Mouse (Mus musculus): ENCODE measurements at regions not wholly inside any gene's neighbourhood (a gene's known extent, or its start where the extent isn't known, plus 50 kb on each side); places are given as distances from the start of the nearest gene placed in this dataset.

DNA sequence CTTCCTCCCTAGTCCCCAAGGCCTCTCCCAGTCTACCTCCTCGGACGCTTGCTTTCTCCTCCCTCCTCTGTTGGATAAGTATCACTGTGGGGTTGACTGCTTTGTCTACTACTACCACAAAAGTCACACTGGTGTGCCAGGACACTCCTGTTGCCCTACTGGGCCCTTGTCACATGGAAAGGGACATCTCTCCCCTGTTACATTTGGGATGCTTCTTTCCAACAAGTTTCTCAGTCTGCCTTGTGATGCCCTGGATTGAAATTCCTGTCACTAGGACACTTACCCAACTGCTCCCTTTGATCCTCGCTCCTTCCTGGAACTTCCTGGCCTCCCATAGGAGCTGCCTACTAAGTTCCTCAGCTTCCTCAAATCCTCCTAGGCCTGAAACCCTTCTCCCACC is 501.9 kb upstream of the Nox3 start:
- DNase-seq (ENCODE audit: low spot score in 2 of 2): no peak

DNA sequence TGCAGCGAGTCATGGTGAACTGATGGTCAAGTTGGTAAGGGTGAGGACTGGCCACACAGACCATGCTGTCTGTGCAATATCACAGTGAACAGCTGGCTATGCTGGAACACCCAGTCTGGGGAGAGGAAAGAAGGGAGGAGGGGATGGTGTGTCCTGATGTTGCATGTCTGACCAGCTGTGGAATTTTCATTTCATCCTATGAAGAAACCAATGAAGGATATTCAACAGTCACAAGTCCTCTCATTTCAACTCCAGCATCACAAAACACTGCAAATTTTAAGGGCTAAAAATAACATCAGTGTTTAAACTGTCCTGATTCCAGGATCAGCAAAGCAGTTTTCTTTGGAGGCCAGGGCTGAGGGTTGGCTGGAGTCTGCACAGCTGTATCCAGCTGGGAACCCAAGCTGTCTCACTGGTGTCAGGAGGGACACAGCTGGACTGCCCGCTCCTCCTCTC is 503.7 kb upstream of the Nox3 start:
- peak in 1 of 2 experiments; percentile 65 for DNase-seq (ENCODE audit: low spot score in 2 of 2)

DNA sequence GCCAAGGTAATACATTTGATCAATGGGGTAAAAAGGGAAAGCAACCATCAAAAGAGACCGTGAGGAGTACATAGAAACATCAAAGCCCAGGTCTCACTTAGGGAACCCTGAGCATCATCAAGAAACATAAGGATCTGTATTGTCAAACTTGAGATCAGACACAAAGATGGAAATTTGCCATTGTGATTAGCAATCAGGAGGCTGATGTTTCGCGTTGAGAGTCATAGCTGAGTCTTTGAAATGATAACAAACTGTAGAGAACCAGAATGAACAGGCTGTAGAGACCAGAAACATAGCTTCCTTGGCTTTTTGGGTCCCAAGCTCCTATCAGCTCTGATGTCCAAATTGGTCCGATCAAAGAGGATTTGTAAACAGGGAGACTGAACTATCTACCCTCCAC is 505.2 kb upstream of the Nox3 start:
- no peak for DNase-seq (ENCODE audit: low spot score in 2 of 2)

DNA sequence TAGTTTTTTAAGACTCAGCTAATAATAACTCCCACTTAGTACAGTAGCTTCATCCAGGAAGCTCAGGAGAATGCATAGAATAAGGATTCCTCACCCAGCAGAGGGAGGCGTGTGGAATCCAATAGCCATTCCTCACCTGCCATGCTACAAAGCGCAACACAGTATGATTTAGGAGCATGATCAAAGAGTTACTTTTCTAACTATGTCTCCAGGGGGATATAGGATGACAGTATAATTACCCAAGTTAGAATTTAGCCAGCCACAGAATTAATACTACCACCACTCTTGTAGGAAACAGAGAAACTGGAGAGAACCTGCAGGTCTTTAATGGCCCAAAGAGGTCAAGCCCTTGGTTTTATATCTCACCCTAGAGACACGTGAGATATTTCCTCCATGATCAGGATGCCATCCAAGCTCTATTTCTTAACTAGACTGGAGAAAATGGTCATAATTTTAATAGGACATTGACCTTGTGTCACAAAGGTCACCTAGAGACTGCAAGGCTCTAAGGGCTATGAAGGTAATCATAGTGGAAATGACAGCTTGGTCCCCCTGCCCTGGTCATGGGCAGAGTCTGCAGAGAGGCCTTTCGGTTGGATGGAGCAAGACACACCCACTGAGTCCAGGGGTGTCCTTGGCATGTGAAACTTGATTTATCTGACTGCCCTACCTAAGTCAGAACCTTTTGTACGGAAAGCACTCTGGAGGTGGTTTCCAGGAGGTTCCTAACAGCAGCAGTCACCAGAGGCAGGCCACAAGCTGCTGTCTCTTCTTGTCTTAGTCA is 512.3 kb upstream of the Nox3 start:
- no peak for DNase-seq (ENCODE audit: low spot score in 2 of 2)

DNA sequence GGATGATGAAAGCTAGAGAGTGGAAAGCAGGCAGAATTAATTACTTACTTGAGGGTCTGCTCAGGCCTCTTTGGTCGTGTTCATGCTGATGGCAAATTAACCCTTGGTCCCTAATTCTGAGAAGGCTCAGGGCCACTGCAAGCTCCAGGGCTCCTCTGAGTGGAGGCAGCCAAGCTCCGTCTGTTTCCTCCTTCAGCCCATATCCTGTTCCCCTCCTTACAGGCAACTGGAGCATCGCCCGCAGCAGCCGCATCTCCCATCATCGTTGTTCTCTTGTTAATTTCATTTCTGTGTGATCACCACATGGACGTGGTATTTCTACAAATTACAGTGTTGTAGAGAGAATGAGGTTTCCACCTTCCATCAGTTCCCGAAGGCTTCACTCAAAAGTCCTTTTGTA is 513.6 kb upstream of the Nox3 start:
- DNase-seq (ENCODE audit: low spot score in 2 of 2): no peak

GRCm38 (mm10) chr17:4212586-4212985 is 516.5 kb upstream of the Nox3 start:
- no peak for DNase-seq (ENCODE audit: low spot score in 2 of 2)

DNA sequence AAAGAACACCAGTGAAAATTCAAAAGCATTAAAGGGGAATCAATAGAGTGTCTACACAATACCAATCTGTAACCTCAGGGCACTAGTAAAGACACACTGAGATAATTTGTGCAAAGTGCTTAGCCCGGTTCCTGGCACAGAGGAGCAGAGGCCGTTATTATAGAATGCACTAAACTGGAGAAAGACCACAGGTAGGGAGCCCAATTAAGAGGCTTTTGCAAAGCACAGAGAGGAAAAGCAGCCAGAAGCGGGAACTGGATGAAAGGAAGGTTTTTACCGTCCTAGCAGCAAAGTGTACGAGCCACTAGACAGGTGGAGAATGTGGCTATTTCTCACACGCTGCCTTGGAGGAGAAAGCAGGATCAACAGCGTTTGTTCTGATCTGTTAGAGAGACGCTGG is 518.9 kb upstream of the Nox3 start:
- no peak for DNase-seq (ENCODE audit: low spot score in 2 of 2)

GRCm38 (mm10) chr17:4216203-4216602 is 520.1 kb upstream of the Nox3 start:
- no peak for DNase-seq (ENCODE audit: low spot score in 2 of 2)

- DNase-seq (ENCODE audit: low spot score in 2 of 2): no peak
These were observed 520.7 kb upstream of the Nox3 start for GRCm38 (mm10) chr17:4216750-4217149.

- DNase-seq (ENCODE audit: low spot score in 2 of 2): no peak
These were observed 524.8 kb upstream of the Nox3 start for GRCm38 (mm10) chr17:4220661-4221360.

DNA sequence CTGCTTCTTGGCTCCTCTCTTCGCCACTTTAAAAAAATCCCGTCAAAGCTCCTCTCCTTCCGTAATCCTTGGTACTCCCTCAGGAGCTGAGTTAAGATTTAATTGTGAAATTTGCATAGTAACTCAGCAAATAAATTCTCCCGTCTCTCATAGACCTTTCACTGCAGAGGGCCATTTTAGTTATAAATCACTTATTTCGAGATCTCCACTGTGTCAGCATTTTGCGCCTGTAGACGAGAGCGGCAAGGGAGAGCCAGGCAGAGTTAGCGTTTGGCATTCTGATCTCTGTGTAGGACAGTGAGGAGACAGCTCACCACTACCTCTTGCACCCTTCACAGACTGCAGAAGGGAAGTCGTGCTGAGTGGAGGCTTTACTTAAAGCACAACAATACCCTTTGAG is 531.8 kb upstream of the Nox3 start:
- DNase-seq (ENCODE audit: low spot score in 2 of 2): no peak

DNA sequence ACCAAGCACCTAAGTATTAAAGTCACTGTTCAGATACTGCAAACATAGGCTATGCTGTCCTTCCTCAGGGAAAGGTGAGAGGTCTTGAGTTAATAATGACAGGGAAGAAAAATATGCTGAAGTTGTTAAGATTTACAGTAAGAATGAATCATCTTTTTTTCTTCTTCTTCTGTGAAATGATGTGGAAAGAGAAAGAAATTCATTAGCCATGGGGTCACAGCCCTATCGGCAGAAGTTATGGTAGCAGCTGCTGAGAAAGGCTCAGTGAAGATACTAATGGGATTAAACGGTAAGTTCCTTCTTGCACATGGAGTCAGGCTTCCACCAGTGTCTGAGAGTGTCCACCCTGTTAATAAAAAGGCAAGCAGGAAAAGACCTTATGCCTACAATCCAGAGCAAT is 533.9 kb upstream of the Nox3 start:
- no peak for DNase-seq (ENCODE audit: low spot score in 2 of 2)

DNA sequence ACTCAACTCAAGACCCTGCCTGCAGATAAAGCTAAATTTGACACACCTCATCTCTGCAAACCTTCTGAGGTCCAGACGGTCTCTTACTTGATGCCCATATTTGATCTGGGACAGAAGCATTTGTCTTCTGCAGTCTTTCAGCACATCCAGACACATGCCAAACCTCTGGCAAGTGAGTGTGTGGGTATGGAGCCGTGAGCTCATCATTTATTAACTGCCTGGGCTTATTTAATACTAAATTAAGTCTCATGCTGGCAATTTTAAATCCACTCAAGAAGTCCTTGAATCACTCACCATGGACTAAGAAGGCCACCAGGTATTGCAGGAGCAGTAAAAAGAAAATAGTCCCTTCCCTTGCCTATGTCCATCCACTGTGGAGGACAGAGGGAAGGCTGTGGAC is 554.4 kb upstream of the Nox3 start:
- no peak for DNase-seq (ENCODE audit: low spot score in 2 of 2)

DNA sequence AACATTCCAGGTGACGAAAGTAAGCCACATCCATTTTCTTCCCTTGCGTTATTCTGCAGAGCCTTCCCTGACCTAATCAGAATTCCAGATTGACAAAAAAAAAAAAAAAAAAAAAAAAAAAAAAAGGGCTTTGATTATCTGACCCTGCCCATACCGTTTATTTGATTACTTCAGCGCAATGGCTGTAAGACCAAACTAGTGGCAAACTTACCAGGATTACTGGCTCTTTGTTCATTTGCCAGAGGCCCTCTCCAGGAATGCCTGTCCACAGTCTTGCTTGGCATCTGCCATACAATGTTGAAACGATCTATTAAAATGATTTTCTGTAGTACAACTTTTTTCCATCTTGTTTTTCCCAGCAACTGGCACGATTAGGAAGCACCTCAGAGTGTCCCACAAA is 569.4 kb upstream of the Nox3 start:
- DNase-seq (ENCODE audit: low spot score in 2 of 2): no peak

GRCm38 (mm10) chr17:4265946-4266345 is 569.9 kb upstream of the Nox3 start:
- DNase-seq (ENCODE audit: low spot score in 2 of 2): no peak

DNA sequence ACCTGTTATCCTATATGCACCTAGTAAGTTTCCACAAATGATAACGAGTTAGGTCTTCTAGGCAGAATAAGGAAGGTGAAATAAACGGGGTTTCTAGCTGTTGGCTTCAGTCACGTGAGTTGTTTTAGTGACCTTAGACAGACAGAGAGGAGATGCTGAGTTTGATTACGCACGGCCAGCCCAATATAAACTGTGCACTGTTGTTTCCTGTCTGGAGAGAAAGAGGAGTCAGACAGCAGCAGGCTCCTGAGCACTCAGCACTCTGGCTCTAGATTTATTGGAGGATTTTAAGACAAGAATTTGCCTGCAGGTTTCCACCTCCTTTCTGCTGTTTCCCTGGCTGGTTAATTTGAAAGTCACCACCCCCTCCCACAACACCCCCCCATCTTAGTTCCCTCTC is 570.4 kb upstream of the Nox3 start:
- DNase-seq (ENCODE audit: low spot score in 2 of 2): no peak

- no peak for DNase-seq (ENCODE audit: low spot score in 2 of 2)
These were observed 572.3 kb upstream of the Nox3 start for GRCm38 (mm10) chr17:4268380-4268779.

- no peak for DNase-seq (ENCODE audit: low spot score in 2 of 2)
These were observed 576.4 kb upstream of the Nox3 start for GRCm38 (mm10) chr17:4272456-4272855.

DNA sequence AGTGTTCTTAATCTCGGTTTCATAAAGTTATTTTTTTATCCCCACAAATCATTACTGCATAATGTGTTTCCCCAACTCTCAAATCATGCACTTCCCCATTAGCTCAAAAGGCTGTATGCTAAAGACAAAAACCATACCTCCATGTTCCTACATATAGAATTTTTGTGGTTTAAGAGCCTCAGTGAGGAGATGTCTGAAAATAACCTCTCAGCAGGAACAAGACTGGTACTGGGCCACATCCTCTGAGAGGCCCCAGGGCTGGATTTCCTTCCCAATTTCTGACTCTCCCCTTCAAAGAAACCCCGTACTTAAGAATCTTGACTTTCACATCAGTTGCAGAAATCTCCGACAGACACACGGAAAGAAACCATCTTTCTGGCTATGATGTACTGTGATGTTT is 580.7 kb upstream of the Nox3 start:
- DNase-seq (ENCODE audit: low spot score in 2 of 2): no peak

GRCm38 (mm10) chr17:4278239-4278827 is 582.3 kb upstream of the Nox3 start:
- DNase-seq (ENCODE audit: low spot score in 2 of 2): no peak

DNA sequence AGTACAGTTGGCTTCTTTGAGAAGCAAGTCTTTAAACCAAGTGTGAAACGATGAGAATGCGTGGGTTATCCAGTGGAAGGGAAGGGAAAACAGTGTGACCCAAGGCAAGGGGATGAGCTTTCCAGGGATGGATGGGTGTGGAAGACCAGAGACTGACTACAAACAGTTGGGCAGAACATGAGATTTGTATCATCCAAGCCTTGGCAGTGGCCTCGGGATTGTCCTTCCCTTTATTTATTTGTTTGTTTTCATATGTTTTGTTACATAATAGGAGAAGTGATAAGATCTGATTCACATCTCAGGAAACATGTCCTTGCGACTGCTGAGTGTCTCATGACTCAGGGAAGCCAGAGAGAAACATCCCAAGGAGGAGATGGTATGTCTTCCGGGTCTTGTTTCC is 585.4 kb upstream of the Nox3 start:
- DNase-seq (ENCODE audit: low spot score in 2 of 2): no peak

DNA sequence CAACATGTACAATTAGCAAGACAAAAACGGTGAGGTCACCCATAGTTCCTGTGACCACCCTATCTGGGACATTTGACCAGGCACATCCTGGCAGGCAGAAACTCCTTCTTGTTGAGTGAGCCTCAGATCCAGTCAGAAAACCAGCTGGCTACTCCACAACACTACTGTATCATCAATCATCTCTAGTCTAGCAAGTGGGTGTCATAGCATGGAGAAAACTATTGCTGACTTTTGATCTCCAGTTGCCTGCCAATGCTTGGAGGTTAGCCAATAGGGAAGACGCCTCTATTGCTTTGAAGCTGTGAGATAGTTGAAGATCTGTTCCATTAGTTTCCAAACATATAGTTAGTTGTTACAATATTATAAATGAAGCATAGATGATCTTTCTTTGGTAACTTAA is 595.4 kb upstream of the Nox3 start:
- no peak for DNase-seq (ENCODE audit: low spot score in 2 of 2)

DNA sequence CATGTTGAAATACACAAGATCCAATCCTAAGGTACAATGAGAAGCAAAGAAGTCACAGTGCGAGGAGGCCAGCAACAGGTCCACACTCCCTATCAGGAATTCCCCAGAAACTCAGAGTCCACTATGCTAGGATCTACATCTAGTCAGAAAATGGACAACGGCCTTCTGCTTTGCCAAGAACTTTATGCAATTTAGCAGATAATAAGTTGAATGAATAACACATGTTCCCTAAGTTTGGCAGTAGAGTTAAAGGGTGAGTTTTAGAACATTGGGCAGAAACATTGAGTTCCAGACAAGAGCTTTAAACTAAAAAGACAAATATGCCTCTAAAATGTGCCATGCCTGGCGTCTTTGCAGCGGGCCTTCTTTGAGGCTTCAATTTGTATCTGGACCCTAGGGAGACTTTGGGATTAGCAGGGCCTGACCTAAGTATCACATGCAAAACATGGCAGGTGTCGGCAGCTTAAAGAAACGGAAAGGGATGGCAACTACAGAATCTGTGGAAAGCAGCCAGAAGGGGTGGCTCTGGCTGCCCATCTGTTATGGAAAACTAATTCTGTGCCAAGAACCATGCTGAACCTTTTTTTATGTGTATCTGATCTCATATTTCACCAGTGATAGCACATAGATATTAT is 600.6 kb upstream of the Nox3 start:
- no peak for DNase-seq (ENCODE audit: low spot score in 2 of 2)
